Mouse (Mus musculus) brain, adult 2 months (tissue): ENCODE data around the gene Fbxw4.
"Not testable (repeated sequence)": the region's sequence is repeated elsewhere in the genome, so short reads cannot be mapped to it uniquely, and the experiment has no call there.

Experiments
- DNase-seq: peaks from one replicate; pipeline ENCODE4 v3.0.0; 2011; ENCODE audit warnings: low read depth, low spot score

Gene Fbxw4

DNA sequence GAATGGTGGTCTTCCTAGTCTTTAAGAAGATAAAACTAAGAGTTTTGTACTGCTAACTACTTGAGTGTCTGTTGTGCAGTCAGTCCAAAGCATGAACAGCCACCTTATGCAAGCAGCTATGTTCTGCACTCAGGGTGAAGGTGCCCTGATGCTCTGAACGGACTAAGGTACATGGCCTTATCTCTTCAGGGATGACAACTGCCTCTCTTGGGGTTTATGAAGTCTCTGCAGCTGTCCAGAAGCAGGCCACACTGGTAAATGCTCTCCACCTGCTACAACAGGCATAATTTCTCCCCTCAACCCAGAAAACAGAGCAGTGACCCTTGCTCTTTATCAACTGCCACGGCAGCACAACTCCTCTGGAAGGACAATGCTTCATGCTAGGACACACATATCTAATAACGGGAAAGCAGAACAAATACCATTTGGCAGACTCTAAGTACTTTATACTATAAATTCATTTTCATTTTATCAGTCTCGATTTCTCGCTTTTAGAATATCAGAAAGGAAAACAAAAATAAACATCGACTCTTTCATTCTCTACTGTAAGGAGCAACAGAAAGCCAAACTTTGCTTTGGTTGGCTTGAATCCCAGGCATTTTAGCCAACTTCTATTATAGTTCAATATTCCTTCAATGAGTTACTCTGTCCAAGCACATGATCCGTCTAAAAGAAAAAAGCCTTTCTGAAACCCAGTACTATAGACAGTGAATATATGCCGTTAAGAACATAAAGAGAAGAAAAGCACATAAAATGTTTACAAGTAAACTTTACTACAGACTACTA, 3.1 kb downstream of the Fbxw4 start:
- no peak for DNase-seq

DNA sequence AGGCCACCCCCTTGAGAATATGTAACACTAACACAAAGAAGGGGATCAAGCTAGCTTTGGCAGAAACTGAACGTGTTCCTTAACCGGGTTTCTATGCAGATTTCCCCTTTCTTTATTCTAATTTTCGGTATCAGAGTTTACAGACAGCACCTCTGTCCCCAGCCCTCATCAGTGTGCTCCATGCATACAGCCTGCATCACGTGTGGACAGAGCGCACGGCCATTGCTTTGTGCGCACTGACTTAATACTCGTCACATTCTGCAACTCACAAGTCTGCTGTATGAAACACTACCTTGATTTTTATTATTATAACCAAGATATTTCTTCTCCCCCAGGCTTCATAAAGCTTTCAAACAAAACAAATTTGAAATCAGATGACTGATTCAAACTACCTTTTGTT, 4.2 kb downstream of the Fbxw4 start:
- no peak for DNase-seq

GRCm38 (mm10) chr19:45653986-45654385, 6.1 kb downstream of the Fbxw4 start:
- DNase-seq = no peak

- DNase-seq = peak; percentile 10
Measured at GRCm38 (mm10) chr19:45652286-45652988, 7.7 kb downstream of the Fbxw4 start.

DNA sequence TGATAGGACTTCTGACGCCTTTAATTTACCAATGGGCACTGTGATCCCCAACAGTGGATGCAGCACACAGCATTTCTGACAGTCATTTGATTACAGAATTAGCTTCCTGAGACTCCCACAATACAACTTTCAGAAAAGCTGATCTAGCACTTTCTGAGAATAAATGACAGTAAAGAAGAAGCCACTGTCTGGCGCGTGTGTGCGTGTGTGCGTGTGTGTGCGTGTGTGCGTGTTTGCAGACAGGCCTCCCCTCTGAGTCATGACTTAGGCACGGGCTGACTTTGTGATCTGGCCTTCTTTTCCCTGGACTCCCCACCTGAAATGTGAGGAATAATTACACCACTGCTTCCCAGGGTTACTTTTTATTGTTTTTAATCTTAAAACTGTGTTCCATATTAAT, 8.6 kb downstream of the Fbxw4 start:
- no peak for DNase-seq

- no peak for DNase-seq
Measured at GRCm38 (mm10) chr19:45649776-45650175, 10.3 kb downstream of the Fbxw4 start.

DNA sequence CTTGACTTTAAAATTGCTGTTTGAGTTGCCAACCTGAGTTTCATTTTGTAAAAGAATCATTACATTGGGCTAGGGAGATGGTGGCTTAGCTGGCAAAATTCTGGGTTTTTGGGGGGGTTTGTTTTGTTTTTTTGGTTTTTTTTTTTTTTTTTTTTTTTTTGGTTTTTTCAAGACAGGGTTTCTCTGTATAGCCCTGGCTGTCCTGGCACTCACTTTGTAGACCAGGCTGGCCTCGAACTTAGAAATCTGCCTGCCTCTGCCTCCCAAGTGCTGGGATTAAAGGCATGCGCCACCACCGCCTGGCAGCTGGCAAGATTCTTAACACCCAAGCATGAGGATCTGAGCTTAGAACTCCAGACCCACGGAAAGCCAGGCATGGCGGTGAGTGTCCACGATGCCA, 11.6 kb downstream of the Fbxw4 start:
- DNase-seq = not testable (repeated sequence)

- DNase-seq = peak; percentile 17
Measured at GRCm38 (mm10) chr19:45646866-45647265, 13.2 kb downstream of the Fbxw4 start.

DNA sequence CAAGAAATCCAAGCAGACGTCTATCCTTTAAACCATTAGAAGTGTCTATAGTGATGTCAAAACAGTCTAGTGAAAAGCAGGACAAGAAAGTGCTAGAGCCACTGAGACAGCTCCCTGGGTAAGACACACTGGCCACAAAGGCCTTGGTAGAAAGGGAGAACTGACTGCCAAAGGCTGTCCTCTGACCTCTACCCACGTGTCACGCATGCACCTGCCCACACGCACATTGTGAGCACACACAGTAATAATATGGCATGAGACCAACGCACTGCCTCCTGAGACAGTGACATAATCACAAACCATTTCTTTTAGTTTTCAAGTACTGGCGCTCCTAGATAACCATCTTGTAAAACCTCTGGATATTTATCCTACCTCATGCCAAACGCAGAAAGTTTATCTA, 19.4 kb downstream of the Fbxw4 start:
- no peak for DNase-seq

DNA sequence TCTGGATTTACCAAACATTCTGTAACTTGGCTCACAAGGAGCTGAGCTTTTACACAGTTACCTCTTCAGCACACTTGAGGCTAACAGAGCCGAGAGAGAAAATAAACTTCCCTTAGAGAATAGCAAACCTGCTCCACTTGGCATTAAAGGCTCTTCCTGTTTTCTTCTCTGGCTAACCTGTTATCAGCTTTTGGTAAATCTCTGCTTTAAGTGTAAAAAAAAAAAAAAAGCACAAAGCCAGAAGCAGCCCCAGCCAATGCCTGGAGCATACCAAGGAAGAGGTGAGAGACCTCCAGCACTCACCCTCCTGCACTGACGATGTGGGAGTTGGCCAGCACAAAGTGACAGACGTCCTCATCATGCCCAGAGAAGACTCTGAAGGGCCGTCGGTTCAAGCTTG, 24.2 kb downstream of the Fbxw4 start:
- DNase-seq = no peak

DNA sequence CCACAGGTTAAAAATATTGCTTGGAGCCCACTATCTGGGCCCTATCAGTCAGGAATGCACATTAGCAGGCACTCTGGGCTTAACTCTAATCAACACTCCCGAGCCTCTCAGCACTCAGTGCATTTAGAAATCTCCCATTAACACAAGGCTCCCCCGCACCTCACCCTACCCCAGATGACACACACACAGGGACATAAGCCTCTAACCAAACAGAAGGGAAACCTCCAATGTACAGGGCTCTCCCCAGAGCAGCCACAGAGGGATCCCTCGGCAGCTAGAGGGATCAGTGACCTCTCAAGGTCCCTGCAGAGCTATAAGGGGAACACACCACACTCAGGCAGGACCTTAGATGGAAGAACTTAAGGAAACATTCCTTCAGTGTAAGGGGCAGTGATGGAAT, 28.5 kb downstream of the Fbxw4 start:
- no peak for DNase-seq

DNA sequence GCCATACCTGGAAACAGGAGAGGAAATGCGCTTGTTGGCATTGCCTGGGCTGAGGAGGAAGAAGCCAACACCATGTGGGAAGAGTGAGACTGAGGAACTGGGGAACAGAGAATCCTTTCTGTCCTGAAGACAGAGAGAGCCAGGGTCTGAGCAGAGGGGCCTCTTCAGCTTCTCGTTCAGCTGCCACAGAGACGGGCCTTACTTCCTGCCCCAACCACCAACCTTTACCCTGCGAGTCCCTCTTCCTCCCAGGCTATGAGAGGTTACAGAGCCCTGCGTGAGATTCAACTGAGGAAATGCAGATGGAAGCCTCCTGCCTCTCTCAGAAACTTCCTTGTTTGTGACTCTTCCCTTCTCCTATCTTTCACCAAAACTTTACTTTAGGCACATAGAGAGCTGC, 29.2 kb downstream of the Fbxw4 start:
- no peak for DNase-seq

DNA sequence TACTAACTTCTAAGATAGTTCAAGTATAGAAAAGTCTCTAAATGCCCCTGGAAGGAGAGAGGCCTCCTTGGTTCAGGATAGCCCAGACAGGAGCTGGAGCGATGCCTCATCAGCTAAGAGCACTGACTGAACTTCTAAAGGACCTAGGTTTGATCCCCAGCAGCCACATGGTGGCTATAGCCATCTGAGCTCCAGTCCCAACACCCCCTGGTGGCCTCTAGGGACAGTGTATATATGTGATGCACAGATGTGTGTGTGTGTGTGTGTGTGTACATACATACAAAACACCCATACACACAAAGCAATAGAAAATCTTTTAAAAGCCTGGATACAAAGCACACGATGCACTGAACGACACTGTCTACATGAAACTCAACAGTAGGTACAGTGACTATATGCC, 30.9 kb downstream of the Fbxw4 start:
- no peak for DNase-seq

DNA sequence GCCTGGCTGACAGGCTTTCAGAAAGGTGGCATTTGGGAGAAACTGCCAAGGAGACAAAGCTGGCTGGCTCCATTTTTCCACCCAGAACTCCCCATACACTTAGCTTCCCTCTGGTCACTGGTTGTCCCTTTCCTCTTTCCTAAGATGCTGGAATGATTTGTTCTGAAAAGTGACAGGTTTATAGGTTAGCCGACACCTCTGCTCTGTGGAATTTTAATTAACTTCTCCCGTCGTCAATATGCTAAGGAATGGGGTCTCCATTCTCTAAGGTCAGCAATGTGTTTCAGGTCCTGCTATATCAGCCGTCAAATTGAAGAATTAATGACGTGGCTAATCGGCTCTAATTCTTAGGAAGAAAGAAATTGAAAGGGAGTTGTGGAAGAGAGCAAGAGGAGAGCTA, 31.5 kb downstream of the Fbxw4 start:
- DNase-seq = no peak

DNA sequence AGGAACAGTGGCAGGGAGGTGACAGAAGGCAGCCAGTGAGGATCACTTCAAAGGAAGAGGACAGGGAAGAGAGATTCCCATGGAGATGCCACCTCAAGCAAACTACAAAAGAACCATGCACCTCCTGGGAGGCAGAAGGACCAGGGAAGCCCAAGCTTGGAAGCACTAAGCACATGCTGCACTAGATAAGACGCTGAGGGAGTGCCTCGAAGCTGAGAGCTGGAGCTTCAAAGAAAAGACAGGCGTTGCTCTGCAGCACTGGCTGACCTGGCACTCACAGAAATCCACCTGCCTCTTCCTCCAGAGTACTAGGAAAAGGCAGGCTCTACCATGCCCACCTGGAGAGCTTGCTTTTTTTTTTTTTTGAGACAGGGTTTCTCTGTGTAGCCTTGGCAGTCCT, 33.1 kb downstream of the Fbxw4 start:
- no peak for DNase-seq

DNA sequence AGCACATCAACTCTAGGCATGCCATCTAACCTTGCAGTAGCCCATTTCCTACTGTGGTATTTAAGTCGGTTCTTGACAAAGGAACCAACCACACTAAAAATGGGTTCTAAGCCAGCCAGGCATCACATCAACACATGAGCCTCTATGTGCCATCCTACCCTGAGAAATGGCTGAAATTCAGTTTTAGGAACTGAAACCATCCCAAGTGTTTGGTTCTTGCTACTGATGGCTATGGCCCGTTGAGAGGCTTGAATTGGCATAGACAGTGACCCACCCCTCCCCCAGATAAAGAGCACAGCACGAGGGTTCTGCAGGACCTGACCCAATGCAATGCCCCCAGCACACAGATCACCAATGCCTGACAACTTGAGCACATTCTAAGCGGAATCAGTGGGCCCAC, 36.4 kb downstream of the Fbxw4 start:
- no peak for DNase-seq

GRCm38 (mm10) chr19:45622144-45622543, 38.0 kb downstream of the Fbxw4 start:
- DNase-seq = no peak

DNA sequence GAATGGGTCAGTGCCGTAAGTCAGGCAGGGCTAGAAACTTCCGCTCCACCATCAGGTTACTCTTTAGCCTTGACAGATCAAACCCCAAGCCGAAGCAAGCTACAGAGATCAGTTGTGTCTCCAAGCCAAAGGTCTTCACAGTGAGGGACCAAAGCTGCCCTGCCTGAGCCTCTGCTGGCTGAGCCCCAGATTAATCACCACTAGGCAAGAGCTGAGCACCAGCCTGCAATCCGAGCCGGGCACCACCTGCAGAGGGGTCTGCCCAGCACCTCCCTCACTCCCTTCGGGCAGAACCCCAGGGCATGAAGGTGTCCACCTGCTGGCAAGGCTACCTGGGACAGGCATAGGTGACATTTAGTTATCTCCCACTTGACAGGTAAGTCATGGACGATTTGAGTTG, 39.1 kb downstream of the Fbxw4 start:
- no peak for DNase-seq

DNA sequence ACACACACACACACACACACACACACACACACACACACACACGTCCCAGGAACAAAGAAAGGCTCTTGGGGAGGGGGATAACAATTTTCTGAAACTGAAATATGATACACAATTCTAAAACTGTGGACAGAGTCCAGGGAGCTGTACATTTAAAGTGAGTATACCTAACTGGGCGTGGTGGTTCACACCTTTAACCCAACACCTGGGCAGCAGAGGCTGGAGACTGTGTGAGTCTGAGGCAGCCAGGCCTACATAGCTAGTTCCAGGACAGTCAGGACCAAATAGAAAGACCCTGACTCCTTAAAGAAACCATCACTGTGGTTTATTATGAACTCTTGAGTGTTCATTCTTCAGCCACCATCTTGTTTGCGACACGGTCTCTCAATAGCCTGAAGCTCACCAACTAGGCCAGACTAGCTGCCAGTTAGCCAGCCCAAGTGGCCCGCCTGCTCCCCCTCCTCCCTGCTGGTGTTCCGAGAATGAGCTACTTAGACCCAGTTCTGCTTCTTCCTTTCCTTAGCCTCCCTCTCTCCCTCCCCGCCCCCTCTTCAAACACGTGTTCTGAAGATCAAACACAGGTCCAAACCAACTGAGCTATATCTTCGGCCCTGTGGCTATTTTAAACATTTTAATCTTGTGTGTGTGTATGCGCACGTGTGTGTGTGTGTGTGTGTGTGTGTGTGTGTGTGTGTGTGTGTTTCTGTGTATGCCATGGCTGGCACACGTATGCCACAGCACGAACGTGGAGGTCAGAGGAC, 40.2 kb downstream of the Fbxw4 start:
- no peak for DNase-seq

DNA sequence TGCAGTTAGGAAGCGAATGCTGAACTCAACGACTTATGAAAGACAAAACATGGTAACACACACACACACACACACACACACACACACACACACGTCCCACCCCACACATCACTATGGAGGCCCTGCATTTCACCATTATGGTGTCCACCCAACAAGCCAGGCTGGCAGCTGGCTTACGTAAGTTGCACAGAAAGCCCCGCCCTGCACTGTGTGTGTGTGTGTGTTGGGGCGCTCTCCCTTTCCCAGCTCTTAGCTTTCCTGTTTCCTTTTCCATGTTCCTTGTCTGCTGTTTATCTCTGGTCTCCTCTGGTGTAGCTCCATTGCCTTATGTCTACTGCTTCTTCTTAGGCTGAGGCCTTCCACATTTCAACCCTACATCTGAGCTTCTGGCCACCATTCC, 41.9 kb downstream of the Fbxw4 start:
- DNase-seq = no peak

DNA sequence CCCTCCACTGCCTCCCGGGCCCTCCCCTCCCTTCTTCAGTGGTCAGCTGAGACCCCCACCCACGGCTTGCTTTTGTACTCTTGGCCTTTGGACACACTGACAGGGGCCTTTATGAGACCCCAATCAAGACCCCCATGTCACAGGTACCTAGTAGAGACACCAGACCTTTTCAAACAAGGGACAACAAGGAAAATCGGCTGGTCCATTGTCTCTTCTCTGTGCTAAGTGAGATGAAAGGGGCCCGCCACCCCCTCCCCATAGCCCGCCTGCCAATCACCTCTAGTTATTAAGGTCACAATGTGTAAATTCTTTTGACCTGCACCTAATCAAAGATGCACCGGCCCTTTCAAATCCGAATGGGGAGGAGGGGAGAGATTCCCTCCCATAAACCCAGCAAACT, 43.4 kb downstream of the Fbxw4 start:
- no peak for DNase-seq

- no peak for DNase-seq
Measured at GRCm38 (mm10) chr19:45616214-45616518, 43.9 kb downstream of the Fbxw4 start.
